Mouse (Mus musculus) adrenal gland, adult 18-20 months (tissue): Measurements from ENCODE around the gene Rab3il1. TPM values are rescaled to one million over a fixed set of nuclear protein-coding genes. Genes with fewer than 3 reads are reported as not detected.
A peak's percentile ranks its signal among the peaks of the same experiment; 100 is the strongest.
"Not testable (repeated sequence)": the region's sequence is repeated elsewhere in the genome, so short reads cannot be mapped to it uniquely, and the experiment has no call there.

Experiments used
- DNase-seq, 2 experiments: peaks; one replicate each; pipeline ENCODE4 v3.0.0; 2021 to 2022; ENCODE audit warnings: low spot score in 2 of 2
- long read RNA-seq, 2 experiments: library from polyadenylated mRNA; stranded (forward); transcript quantifications; one replicate each; pipeline ENCODE4 v2.0.0; 2021
- total RNA-seq, 2 experiments: library from RNA; stranded (reverse); gene quantifications; 1 replicate in 1 of 2; 2 replicates in 1 of 2; pipeline ENCODE4 v1.2.3; 2021

Rab3il1 gene
- total RNA-seq: 1 to 10 TPM; 3.6 to 5.9 TPM
- long read RNA-seq, experiment 1: 0 reads
- long read RNA-seq, experiment 2, full-length matches to known transcripts: 9 of 11 reads
- long read RNA-seq, experiment 2, partial matches to known transcripts: 2 of 11 reads
- long read RNA-seq, experiment 2, other reads (novel, unspliced or antisense): 0 of 11 reads

GRCm38 (mm10) chr19:10001206-10001969 lies at the start of gene Rab3il1, which contains the start of gene Best1:
Gene Rab3il1 (plus strand): TSS chr19:10001669.
Gene Best1 (minus strand): TSS chr19:10001633.
- DNase-seq: no peak

GRCm38 (mm10) chr19:9952390-9952789 lies 49.1 kb upstream of the Rab3il1 start:
- no peak for DNase-seq

- DNase-seq: no peak
These were observed 48.6 kb upstream of the Rab3il1 start for GRCm38 (mm10) chr19:9952912-9953311.

DNA sequence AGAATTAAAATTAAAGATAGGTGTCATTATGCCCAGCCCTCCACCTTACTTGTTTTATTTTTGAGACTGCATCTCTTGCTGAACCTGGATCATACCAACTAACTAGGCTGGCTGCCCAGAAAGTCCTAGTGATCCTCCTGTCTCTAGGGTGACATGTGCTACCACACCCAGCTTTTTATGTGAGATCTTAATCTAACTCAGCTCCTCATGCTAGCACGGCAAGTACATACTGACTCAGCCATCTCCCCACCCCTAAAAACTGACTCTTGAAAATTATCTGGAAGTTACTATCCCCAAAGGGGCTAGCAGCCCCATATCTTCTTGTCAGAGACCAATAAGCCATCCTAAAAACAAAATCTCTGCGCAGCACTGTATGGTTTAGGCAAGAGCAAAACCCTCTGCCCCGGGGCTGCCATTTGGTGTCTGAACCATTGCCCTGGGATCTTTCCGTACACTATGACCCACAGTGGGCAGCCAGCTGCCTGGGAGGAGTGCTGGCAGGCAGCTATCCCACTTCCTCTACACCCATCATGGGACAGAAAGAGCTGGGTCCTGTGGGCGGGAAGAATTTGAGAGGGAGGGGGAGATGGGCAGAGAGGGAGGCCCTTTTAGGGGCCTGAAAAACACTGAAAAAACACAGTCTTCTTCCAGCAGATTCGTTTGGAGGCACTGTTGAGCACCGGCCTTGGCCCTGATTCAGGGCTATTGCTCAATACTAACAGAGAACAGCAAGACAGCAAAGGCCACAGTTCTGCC lies 47.2 kb upstream of the Rab3il1 start:
- peak; percentile 69 to 77 for DNase-seq

DNA sequence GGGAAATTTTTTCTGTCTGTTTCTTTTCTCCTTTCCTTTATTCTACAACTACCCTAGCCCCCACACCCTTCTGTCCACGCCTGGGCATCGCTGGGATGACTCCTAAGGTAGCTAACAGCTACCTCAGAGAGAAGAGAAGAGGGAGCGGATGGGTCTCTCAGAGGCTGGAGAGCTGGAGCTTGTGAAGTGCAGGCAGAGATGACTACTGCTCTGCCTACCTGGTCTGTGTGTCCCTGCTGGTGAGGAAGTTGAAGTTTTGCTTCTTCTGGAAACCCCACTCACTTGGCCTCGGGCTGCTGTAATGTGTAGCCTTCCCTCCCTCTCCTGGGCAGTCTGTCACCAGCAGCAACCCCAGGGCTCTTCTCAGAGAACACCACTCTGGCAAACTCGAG lies 46.7 kb upstream of the Rab3il1 start:
- no peak for DNase-seq

GRCm38 (mm10) chr19:9955438-9955837 lies 46.0 kb upstream of the Rab3il1 start:
- no peak for DNase-seq

GRCm38 (mm10) chr19:9956624-9957388 lies 44.7 kb upstream of the Rab3il1 start:
- DNase-seq: no peak

DNA sequence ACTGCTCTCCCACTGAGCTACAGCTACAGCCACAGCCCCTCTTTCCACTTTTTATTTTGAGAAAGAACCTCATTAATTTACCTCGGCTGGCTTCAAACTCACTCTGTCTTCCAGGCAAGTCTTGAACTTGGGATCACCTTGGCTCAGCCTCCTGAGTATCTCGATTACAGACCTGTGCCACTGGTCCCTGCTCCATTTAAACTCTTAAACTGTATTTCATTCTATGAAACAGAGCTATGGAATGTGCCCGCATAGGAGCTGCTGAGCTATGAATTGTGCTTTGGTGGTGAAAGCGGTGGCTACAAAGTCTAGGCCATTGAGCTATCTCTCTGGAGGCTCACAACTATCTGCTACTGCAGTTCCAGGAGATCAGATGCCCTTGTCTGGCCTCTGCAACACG lies 43.5 kb upstream of the Rab3il1 start:
- DNase-seq: no peak

DNA sequence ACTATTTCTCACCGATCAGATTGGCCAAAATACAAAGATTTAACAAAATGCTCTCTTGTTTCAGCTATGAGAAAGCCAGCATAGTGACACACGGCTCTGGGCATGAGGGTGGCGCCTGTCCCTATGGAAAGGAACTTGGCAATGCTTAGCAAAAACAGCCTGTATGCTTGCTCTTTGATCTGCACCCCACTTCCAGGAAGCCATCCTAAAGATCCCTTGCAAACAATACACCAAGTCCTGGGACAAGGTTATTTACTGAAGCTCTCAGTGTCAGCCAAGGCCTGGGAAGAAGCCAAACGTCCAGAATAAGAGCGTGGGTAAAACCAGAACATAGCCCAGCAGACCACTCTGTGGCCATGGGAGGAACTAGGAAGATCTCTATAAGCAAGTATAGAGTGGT lies 40.7 kb upstream of the Rab3il1 start:
- no peak for DNase-seq

GRCm38 (mm10) chr19:9964205-9964916 lies 37.1 kb upstream of the Rab3il1 start:
- no peak for DNase-seq

DNA sequence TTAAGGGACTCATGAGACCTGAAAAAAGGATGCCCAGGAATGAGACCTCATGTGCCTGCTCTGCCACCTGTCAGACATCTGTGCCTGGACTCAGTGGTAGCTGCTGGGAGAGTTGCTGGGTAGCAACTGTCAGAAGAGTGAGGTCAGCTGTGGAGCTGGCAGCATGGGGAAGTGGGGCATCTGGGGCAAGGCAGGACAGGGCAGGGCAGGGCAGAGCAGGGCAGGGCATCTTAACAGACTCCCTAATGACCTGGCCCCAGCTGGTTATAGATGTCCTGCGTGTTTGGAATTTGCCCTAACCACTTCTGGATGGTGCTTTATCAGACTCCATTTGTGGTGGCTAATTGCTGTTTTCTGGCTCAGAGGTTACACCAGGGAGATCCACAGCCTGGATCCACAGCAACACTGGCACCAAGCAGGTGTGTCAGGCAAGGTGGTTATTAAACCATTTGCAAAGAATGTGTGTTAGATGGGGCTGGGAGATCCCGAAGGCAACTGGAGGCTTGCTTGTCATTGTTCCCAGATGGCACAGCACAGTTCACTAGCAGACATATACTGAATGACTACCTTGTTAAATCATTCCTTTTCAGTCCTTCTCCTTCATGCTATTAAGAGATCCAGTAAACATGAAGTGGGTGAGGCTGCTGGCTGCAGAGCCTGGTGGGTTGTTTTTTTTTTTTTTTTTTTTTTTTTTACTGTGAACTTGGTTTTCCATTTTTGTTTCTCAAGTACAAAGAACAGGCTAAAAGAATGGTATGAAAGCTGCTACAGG lies 35.2 kb upstream of the Rab3il1 start:
- no peak for DNase-seq

DNA sequence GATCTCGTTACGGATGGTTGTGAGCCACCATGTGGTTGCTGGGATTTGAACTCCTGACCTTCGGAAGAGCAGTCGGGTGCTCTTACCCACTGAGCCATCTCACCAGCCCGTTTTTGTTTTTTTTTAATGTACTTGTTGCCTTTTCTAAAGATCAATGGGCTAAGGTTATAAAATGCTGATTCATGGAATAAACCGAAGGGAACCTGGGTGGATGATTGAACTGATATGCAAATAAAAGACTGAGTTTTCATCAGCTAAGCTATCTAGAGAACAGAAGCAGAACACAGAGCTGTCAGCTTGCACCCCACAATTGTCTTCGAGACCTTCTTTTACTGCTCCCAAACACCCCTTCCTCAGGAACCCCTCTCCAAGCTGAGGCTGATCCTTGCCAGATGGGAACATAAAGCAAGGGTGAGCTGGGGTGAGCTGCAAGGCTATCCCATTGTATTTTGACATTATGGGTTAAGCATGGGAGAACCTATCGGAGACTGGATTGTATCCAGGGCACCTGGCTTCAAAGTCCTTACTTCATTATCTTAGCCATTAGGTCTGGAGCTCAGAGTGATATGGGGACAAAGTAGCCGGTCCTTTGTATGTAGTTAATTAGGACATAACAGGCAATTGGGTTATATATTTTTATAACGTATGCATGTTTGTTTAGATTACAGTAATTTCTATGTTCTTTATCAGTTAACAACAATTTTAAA lies 33.2 kb upstream of the Rab3il1 start:
- no peak for DNase-seq

GRCm38 (mm10) chr19:9974853-9975252 lies 26.6 kb upstream of the Rab3il1 start:
- not testable (repeated sequence) for DNase-seq

DNA sequence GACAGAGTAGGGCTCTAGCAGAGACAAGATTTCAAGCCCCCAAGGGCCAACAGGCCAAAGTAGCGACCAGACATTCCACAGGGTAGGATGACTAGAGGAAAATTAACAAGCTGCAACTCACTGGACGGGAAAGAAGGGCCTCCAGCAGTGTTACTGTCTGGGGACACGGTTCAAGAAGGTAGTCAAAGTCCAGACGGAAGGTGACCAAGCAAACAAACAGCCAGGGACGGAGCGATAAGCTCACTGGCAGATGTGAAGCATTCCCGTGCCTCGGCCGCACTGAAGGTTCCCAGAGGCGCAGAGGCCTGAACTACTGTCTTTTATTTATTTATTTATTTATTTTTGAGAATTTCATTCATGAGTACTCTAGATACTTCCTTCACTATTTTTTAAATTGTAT lies 24.4 kb upstream of the Rab3il1 start:
- no peak for DNase-seq

GRCm38 (mm10) chr19:9978431-9978951 lies 23.0 kb upstream of the Rab3il1 start:
- DNase-seq: peak; percentile 73 to 77

GRCm38 (mm10) chr19:9979156-9979555 lies 22.3 kb upstream of the Rab3il1 start:
- no peak for DNase-seq

DNA sequence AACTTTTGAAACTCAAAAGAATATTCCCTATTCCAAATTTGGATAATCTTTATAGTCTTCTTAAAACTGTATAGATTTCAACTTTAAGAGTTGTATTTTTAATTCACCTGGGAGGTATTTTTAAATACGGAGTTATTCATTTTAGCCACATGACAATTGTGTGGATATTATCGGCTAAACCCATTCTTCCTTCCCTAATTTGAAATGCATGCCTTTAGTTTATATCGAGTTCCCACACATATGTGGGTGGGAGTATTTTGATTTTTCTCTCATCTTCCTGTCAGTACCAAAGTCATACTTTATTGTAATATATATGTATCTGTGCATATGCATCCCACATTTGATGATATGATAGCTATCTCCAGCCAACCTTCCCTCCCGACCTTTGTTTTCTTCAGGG lies 21.2 kb upstream of the Rab3il1 start, which contains the start of gene Fth1:
Gene Fth1 (plus strand): TSS at position 341 of the 400 bp plus-strand sequence.
- no peak for DNase-seq

DNA sequence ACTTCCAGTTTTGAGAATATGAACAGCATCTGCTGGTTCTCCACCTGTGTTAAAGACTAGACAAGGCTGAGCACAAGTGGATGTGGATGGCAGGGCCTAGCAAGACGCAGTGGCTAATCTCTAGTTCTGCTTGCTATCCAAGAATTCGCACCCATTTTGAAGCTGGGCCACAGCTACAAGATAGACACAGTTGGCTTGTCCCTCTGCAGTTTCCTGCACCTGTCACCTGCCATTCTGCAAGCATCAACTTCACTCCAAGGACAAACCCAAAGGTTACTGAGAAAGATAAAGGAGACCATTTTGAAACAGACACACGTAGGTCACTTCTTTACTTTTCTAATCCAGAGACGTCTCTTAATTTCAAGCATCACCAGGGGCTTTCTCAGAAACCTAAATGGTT lies 19.8 kb upstream of the Rab3il1 start:
- DNase-seq: no peak
